Mouse (Mus musculus) bone marrow macrophage, adult 2 months (primary cell): ENCODE measurements around the gene Hgd. TPM values are rescaled to one million over a fixed set of nuclear protein-coding genes. Genes with fewer than 3 reads are reported as not detected.

Experiments
- H3K27ac ChIP-seq: 2 replicates; pipeline ENCODE4 v1.5.1; 2012; ENCODE audit warnings: low read depth, low read length; ENCODE audit not compliant: insufficient read depth
- H3K4me1 ChIP-seq: 2 replicates; pipeline ENCODE4 v1.6.1; 2012; ENCODE audit warnings: low read length; ENCODE audit not compliant: control insufficient read depth, insufficient read depth
- H3K4me3 ChIP-seq: 2 replicates; pipeline ENCODE4 v1.5.1; 2012; ENCODE audit warnings: mild to moderate bottlenecking, low read length, moderate library complexity; ENCODE audit not compliant: insufficient read depth
- CTCF ChIP-seq: IDR thresholded peaks from 2 replicates; pipeline ENCODE4 v1.5.1; 2012; ENCODE audit warnings: low read depth, mild to moderate bottlenecking, low read length, moderate library complexity
- POLR2A ChIP-seq: IDR thresholded peaks from 2 replicates; pipeline ENCODE4 v1.6.1; 2012; ENCODE audit warnings: mild to moderate bottlenecking, low read depth, low read length, borderline replicate concordance
- polyA plus RNA-seq: library from polyadenylated mRNA; stranded (reverse); fragments of >200 nt; gene quantifications from 2 replicates; pipeline ENCODE4 v1.2.4, GENCODE M21; 2012; ENCODE audit not compliant: missing spikeins, insufficient read depth, insufficient read length

Gene Hgd
- polyA plus RNA-seq, 1 experiment = not detected

- peaks cover 18% of the 10 kb centered on the region for H3K4me1 ChIP-seq
- H3K4me3 ChIP-seq = no peak overlapping the region
- no peak overlapping the region for H3K27ac ChIP-seq
- no peak for TF ChIP-seq CTCF
- TF ChIP-seq POLR2A = no peak
These were observed 75.9 kb downstream of the Hgd start for GRCm38 (mm10) chr16:37655756-37656347.

DNA sequence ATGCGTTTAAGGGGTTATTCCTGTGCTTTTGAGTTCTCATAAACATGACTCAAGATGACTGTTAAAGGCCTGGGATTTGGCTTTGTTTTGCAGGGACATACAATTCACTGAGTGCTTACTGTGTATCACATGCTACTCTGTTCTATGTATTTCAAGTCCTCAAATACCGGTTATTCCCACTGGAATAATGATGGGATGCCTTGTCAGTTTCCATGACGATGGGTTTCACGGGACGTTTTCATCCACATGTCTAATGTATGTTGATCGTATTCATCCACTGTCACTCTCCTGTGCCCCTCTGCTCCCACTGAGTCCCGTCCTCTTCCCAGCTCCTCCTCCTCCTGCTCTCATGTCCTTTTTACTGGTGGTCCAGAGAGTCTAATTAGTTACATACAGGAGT lies 76.8 kb downstream of the Hgd start:
- no peak for TF ChIP-seq POLR2A
- TF ChIP-seq CTCF = no peak
- Histone ChIP-seq H3K4me3 (no peak overlapping the region), H3K27ac (no peak overlapping the region), H3K4me1 (peaks cover 13% of the 10 kb centered on the region)

DNA sequence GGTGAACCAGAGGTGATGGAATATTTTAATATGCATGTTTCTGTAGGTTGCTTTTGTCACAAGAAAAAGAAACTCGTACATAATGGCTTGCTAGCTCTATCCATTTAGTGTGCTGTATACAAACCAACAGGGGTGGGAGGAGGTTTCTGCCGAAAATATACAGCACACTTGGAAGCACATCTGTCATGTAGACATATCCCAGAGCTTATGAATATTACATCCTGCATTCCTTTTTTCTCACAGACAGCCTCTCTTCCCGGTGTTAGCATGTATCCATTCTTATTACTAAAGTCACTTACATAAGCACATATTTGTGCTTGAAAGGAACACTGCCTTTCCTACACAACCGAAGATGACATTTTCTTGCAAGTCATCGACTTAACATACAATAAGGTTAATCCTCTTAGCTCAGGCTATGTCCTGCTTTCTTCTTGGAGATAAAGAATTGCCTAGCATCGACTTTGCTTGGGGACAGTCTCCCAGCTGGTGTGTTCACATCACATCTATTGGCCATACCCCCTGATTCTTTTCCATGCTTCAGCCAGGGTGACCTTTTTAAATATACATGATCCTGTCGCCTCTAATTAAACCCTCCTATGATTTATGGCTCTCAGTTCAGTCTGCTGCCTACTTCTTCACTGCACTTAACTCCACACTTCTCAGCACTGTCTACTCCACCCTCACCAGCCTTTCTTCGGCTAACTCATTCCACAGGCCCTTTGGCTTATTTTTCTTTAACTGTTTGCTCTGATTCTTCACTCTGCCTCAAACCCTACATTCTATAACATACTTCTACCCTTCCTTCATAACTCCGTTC lies 83.9 kb downstream of the Hgd start:
- TF ChIP-seq POLR2A (no peak), CTCF (no peak)
- no peak overlapping the region for H3K4me3 ChIP-seq

GRCm38 (mm10) chr16:37665394-37665935 lies 85.5 kb downstream of the Hgd start:
- no peak for TF ChIP-seq CTCF
- TF ChIP-seq POLR2A = no peak

More for the DNA sequence above, 83.9 kb downstream of the Hgd start:
- no peak overlapping the region for H3K27ac ChIP-seq
- peaks cover 2% of the 10 kb centered on the region; the same call in 1 of the 2 replicates for H3K4me1 ChIP-seq

GRCm38 (mm10) chr16:37670666-37671283 lies 90.8 kb downstream of the Hgd start:
- no peak for TF ChIP-seq POLR2A
- no peak for TF ChIP-seq CTCF
- Histone ChIP-seq H3K4me3 (no peak overlapping the region), H3K27ac (no peak overlapping the region), H3K4me1 (peaks cover 3% of the 10 kb centered on the region; the same call in 1 of the 2 replicates)

More at GRCm38 (mm10) chr16:37665394-37665935, 85.5 kb downstream of the Hgd start:
- Histone ChIP-seq H3K4me3 (no peak overlapping the region), H3K4me1 (peaks cover 2% of the 10 kb centered on the region; the same call in 1 of the 2 replicates), H3K27ac (no peak overlapping the region)

DNA sequence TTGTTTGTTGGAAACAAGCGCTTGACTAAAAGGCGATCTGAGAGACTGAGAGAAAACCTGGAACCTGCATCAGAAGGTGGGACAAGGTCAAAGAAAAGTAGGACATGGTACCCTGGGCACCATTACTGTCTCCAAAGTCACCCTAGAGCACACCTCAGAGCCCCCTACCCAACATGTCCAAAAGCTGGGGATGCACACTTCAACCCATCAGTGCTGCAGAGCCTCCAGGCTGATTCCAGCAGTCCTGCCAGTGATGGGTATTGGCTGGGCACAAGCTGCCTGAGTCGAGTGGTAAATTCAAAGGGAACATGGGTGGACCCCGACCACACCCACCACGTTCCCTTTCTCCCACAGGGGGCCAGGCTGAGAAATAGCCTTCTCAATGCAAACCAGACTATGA lies 95.4 kb downstream of the Hgd start:
- H3K4me3 ChIP-seq = no peak overlapping the region
- peaks cover 3% of the 10 kb centered on the region; the same call in 1 of the 2 replicates for H3K4me1 ChIP-seq
- no peak overlapping the region for H3K27ac ChIP-seq
- TF ChIP-seq POLR2A (no peak), CTCF (no peak)

GRCm38 (mm10) chr16:37676024-37676676 lies 96.2 kb downstream of the Hgd start:
- TF ChIP-seq CTCF (no peak), POLR2A (no peak)
- H3K4me3 ChIP-seq = no peak overlapping the region

DNA sequence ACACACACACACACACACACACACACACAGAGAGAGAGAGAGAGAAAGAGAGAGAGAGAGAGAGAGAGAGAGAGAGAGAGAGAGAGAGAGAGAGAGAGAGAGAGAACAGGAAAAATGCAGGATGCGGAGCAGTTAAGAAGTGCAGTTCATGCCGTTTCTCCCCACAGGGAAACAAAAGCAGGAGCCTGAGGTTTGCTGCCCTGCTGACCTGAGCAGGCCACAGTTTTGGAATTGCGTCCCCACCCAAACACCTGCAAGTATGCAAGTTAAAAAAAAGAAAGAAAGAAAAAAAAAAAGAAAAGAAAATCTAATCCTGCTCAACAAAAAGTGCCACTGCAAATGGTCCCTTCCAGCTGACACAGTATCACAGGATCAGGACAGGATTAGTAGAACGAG lies 96.7 kb downstream of the Hgd start:
- Histone ChIP-seq H3K4me3 (no peak overlapping the region), H3K4me1 (no peaks in the 10 kb centered on the region), H3K27ac (no peak overlapping the region)
- TF ChIP-seq CTCF (no peak), POLR2A (no peak)

More at GRCm38 (mm10) chr16:37676024-37676676, 96.2 kb downstream of the Hgd start:
- no peaks in the 10 kb centered on the region for H3K4me1 ChIP-seq
- no peak overlapping the region for H3K27ac ChIP-seq

- TF ChIP-seq POLR2A = no peak
- TF ChIP-seq CTCF = no peak
- Histone ChIP-seq H3K4me1 (no peaks in the 10 kb centered on the region), H3K4me3 (no peak overlapping the region), H3K27ac (no peak overlapping the region)
These were observed 97.6 kb downstream of the Hgd start for GRCm38 (mm10) chr16:37677586-37677985.
